Mouse (Mus musculus) activated CD4-positive, CD25-positive, alpha-beta regulatory T cell, adult 4 months (primary cell): ENCODE measurements around the gene Osbpl3. TPM values are rescaled to one million over a fixed set of nuclear protein-coding genes. Genes with fewer than 3 reads are reported as not detected.

Experiments used
- ATAC-seq: one replicate; pipeline ENCODE4 v1.8.0; 2017
- polyA plus RNA-seq, 2 experiments: library from polyadenylated mRNA; unstranded; fragments of 100-300 nt; shearing (Covaris generic); gene quantifications; one replicate each; pipeline ENCODE4 v1.2.1; 2017

The Osbpl3 gene
- polyA plus RNA-seq, 2 experiments from 2014 or later = 26.9 to 38.2 TPM

DNA sequence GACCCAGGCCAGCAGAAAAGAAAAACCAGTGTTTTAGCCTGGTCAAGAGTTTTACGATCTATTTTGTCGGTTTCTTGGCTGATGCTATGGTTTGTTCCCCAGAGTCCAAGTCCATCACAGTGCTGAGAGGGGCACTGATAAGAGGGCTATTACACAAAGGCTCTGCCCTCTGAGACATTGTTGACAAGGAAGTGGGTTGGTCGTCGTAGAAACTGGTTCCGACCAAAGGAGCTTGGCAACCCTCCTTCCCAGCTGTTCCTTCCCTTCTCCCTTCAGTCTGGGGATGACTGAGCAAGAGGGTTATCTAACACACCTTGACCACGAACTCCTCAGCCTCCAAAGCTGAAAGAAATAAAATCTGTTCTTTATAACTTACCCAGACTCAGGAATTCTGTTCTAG, 192.3 kb downstream of the Osbpl3 start, which contains the start of gene Gsdme:
Gsdme (minus strand) TSS at position 193 of the 400 bp plus-strand sequence.
- ATAC-seq = no peak

DNA sequence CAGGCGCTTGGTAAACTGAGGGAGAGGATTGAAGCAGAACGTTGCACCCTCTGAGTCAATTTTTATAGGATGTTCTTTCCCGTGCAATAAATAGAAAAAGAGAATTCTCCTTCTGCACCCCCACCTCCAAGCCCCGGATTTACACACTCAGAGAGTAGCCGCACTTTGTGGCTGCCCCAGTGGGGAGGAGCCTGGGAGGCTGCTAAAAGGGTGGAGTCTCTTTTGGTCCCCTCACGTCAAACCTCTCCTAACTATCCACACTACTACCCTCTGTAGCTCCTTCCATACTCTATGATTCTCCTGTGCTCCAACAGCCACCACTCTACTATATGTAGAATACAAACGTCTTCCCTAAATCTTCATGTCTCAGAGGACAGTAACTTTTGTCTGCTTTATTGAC, 193.7 kb downstream of the Osbpl3 start:
- ATAC-seq = no peak

DNA sequence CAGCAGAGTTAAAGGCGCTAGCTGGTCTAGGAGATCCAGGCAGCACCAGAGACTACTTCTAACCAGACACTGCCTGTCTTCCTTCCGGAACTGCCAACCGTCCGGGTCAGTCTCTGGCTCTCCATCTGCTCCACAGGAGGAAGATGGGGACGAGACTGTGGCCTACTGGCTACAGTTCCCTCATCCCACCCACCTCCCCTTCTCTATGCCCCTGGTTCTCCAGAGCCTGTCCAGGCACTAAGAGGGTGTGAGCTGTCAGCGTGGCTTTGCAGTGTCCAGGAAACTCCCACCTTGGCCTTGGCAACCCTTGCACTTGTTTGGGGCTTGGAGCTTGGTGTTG, 194.1 kb downstream of the Osbpl3 start:
- no peak for ATAC-seq

DNA sequence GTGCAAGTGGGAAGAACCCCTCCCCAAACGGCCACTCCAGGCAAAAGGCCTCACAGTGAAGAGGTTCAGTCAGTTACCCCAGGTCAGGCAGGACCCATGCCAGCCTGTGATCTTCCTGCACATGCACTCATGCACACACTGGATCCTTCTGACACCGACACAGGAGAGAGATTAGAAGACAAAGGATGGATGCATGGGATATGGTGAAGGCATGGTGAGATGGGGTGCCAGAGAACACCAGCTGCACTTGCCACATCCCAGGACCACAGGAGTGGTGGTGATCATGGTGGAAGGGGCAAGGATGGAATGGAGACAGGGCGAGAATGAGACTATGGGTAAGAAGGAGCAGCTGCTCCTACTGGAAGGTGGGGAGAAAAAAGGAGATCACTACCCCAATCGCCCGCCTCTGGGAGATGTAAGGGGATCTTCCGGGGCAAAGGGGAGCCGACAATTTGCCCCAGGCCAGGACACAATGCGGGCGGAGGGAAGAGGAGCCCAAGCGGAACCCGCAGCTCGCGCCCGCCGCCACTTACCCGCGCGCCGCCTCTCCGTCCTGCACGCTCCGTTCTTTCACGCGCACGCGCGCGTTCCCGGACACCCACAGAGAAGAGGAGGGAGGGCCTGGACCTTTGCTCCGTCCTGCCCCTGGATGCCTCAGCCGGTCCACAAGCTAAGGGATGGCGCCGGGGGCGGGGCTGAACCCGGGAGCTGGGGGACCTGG, 194.6 kb downstream of the Osbpl3 start:
- ATAC-seq = peak; percentile 63

DNA sequence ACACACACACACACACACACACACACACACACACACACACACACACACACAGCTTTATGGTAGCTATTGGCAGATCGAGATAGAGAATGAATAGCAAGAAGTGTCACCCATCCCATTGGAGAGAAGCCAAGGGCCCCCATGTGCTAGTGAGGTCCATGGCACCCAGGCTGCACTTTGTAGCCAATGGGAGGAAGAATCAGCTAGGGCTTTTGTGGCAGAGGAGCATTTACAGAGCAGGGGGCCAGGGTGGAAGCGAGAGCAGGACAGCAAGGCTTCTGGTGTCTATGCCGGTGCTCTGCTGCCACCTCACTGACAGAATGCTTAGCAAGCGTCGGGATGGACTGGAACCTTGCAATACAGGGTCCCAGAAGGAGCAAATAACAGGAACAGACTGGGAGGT, 200.6 kb downstream of the Osbpl3 start:
- no peak for ATAC-seq

DNA sequence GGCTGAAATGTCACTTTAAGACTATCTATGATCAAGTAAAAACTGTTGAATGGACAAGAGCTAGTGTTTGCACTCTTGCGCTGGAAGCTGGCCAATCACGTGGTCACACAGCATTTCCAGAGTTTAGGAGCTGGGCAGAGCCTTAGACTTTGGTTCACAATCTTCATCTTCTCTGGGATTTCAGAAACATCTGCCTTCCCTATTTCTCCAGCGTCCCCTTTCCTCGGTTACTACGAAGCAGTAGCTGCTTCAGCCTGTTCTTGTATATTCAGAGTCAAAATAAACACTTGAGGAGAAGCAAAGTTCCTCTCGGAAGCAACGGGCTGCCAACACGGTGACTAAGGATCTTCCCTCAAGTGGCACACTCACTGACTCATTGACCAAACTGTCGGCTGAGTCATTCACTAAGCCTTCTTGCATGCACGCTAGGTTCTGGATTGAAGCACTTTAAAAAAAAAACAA, 201.2 kb downstream of the Osbpl3 start:
- no peak for ATAC-seq

DNA sequence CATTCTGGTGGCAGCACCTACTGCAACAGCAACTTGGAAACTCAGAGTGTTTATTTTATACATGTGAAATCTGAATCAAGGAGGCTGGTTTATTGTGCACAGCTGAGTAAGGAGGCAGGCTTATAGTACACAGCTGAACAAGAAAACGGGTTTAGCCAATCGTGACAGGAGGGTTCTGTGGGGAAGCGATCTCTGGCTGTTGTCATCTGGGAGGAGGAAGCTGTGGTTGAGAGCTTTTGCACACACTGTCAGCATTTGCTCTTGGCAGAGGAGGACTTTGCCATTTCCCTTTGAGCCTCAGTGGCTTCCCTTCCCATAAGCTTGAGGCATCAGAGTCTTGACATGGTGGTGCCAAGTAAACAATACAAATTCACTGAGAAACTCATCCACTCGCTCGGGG, 203.3 kb downstream of the Osbpl3 start:
- ATAC-seq = peak; percentile 73

DNA sequence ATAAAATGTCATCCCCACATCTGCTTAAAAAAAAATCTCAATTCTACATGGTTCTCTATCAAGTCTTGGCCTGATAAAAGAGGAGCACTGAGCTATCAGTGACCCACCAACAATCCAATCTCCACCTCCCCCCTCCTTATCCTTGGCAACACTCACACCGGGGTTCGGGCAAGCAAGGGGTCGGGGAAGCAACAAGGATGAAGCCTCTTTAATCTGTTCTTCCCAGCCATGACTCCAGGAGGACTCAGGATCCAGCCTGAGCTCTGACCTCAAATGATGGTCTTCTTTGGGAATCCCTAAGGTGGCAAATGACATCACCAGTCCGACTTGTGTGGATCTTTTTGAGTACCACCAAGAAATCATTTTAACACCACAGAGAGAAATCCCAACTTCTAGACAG, 208.2 kb downstream of the Osbpl3 start:
- ATAC-seq = no peak

DNA sequence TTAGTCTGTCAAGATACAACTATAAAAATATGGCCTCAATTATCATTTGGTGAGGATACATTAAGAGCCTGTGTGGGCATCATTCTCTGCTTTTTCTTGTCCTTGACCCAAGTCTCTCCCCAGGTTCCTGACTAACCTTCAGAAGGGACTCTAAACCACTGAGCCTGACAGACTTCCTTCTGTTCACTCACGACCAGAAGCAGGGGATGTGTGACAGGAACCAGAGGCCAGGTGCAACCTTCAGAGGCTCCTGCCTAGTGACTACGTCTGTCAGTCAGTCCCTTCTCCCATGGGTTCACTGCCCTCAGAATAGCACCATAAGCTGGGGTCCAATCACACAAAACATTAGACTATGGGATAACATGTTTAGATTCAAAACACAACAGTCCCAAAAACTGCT, 208.6 kb downstream of the Osbpl3 start:
- ATAC-seq = no peak

DNA sequence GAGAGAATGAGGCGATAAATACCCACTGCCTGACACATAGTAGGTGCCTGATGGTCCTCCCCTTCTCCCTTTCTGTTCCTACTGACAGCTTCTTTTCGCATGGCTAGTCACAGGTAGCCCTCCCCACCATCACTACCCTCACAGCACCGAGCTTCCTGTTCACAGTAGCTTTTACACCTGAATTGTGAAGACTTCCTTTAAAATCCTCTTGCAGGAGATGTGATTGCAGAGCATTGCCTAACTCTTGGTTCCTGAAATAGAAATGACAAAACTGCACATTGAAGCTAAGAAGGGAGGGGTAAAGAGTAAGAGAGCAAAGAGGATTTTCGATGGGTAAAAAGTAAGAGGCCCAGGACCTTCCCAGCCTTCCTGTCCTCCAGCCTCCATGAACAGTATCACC, 211.0 kb downstream of the Osbpl3 start:
- ATAC-seq = no peak

DNA sequence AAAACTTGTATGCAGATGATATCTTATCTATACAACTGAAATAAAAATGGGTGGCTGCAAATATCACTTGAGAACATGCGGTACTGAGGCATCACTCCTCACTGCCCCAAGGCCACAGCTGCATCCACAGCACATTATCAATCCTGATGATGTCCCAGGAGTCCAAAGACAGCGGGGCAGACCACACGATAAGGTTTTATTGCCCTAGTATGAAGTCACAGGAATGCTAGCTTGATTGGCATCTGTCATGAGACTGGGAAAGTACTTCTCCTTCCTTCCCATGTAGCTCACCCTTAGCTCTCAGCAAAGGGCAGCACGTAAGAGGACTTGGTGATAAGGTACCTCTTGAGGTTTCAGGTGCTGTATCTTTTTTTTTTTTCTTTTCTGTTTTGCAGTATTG, 211.9 kb downstream of the Osbpl3 start:
- ATAC-seq = no peak

Other genes with a start within 250 kb of the Osbpl3 start
- 10 to 100 TPM; 16.9 to 17.6 TPM for gene Gsdme, start 192.3 kb downstream of the Osbpl3 start, polyA plus RNA-seq
- 10 to 100 TPM; 24.0 to 33.8 TPM for gene Cycs, start 110.3 kb upstream of the Osbpl3 start, polyA plus RNA-seq
- under 1 TPM in 1 of 2 experiments, not detected in 1; 0.19 TPM for gene 4921507P07Rik, start 140.4 kb upstream of the Osbpl3 start, polyA plus RNA-seq
- not detected for gene Npvf, start 198.2 kb upstream of the Osbpl3 start, polyA plus RNA-seq